Mouse (Mus musculus) kidney, postnatal 14 days (tissue): ENCODE results near the gene Agfg2.
"Not testable (repeated sequence)": the region's sequence is repeated elsewhere in the genome, so short reads cannot be mapped to it uniquely, and the experiment has no call there.

Experiments
- DNase-seq: peaks from one replicate; pipeline ENCODE4 v3.0.0; 2022; ENCODE audit warnings: mixed read lengths

The Agfg2 gene

GRCm38 (mm10) chr5:137642886-137643285 lies 41.6 kb downstream of the Agfg2 start:
- DNase-seq: no peak

GRCm38 (mm10) chr5:137641054-137641453 lies 43.5 kb downstream of the Agfg2 start, which contains the start of gene Sap25:
Gene Sap25 (plus strand): TSS chr5:137641334.
- DNase-seq: no peak

- DNase-seq: no peak
Observed at GRCm38 (mm10) chr5:137639472-137639871, 45.1 kb downstream of the Agfg2 start.

- no peak for DNase-seq
Observed at GRCm38 (mm10) chr5:137633397-137634084, 51.0 kb downstream of the Agfg2 start.

DNA sequence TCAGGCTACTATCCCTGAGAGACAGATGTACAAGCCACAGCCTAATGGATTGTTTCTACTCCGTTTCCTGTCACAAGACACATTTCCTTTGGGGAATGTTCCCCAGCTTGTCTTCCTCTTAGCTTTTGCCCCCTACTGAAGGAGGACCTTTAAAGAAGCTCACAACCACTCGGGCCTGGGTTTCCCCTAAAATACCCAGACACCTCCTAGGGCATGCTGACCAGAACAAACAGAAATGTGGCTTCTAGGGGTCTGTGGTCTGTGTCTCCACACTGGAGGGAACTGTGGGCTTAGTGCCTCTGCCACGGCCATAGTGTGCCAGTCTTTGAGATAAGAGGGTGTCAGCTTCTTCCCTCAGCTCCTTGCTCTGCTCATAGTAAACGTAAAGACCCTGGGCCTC lies 52.9 kb downstream of the Agfg2 start:
- no peak for DNase-seq

GRCm38 (mm10) chr5:137631171-137631570 lies 53.4 kb downstream of the Agfg2 start:
- peak; percentile 43 for DNase-seq

GRCm38 (mm10) chr5:137630602-137631001 lies 53.9 kb downstream of the Agfg2 start:
- DNase-seq: peak; percentile 83

GRCm38 (mm10) chr5:137629906-137630545 lies 54.5 kb downstream of the Agfg2 start:
- peak; percentile 82 for DNase-seq

DNA sequence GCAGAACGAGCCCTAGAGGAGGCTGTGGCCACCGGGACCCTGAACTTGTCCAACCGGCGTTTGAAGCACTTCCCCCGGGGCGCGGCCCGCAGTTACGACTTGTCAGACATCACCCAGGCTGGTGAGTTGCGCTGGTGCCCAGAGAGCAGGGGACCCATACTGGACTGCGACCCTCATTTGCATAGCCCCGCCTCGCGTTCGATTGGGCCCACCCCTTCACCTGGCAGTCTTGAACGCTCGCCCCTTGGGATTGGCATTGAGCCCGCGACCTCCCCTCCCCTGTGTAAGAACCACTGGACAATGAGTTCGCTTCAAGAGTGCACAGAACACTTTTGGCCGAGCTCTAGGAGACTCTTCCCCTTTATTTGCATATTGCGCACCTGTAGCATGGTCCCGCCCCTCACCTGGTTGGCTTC lies 55.2 kb downstream of the Agfg2 start:
- peak; percentile 89 for DNase-seq

DNA sequence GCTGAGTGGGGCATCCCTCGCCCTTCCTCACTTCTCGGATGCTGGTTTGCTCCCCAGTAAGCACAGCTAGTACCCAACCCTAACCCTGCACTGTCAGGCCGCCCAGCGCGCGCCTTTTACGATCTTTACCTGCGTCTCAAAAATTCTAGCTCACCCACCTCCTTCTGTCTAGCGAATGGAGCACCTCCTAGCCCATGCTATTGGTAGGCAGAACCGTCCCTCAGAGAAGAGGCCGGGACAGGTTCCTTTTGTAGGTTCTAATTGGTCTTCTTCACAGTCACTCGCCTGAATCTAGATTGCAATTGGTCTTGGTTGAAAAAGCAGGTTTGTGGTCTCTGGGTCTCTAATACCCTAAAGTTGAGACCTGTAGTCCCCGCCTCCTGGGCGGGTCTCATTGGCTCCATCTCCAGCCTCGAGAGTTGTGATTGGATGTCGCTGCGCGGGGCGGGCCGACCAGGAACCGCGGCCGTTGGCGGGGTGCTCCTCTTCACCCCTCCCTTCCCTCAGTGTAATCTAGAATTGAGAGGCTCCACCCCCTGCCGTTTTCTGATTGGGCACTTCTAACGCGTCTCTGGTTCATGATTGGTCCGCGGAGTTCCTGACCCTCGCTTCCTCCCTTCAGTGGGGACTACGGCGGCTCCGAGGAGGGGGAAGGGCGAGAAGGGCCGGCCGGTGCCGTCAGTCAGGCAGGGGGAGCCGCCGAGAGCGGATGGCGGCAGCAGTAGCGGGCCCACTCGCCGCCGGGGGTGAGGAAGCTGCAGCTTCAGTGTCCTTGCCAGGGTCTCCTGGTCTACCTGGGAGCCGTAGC lies 55.8 kb downstream of the Agfg2 start, which contains the start of the genes Fbxo24, Lrch4 and Gm20605:
Gene Fbxo24 (minus strand): TSS at position 505 of the 808 bp plus-strand sequence.
Gene Lrch4 (plus strand): TSS at position 624 of the 808 bp plus-strand sequence.
Gene Gm20605 (plus strand): TSS at position 678 of the 808 bp plus-strand sequence.
- DNase-seq: peak; percentile 100

DNA sequence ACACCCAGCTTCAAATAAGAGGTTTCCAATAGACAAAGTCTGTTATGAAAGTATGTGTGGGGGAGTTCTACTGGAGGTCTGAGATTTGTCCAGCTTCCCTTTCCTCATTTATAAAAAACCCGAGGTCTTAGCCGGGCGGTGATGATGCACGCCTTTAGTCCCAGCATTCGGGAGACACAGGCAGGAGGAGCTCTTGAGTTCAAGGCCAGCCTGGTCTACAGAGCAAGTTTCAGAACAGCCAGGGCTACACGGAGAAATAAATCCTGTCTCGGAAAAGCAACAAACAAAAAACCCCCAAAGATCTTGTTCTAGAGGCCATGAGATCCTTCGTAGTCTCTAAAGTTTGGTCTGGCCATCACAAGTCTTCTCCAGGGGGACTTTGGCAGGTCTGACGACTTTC lies 56.5 kb downstream of the Agfg2 start:
- peak; percentile 54 for DNase-seq

GRCm38 (mm10) chr5:137623937-137624530 lies 60.5 kb downstream of the Agfg2 start:
- DNase-seq: no peak

GRCm38 (mm10) chr5:137615347-137615746 lies 69.2 kb downstream of the Agfg2 start:
- no peak for DNase-seq

DNA sequence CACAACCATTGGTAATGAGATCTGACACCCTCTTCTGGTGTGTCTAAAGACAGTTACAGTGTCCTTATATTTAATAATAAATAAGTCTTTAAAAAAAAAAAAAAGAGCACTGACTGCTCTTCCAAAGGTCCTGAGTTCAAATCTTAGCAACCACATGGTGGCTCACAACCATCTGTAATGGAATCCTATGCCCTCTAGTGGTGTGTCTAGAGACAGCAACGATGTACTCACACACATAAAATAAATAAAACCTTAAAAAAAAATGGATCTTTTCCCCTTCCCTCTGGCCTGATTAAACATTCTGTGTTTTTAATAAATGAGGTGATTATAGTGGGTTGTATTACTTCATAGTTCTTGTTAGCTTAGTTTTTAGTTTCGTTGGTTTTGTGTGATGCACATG lies 69.6 kb downstream of the Agfg2 start:
- DNase-seq: not testable (repeated sequence)

GRCm38 (mm10) chr5:137613550-137613949 lies 71.0 kb downstream of the Agfg2 start, which contains the start of gene Pcolce:
Gene Pcolce (minus strand): TSS chr5:137613784.
- no peak for DNase-seq

DNA sequence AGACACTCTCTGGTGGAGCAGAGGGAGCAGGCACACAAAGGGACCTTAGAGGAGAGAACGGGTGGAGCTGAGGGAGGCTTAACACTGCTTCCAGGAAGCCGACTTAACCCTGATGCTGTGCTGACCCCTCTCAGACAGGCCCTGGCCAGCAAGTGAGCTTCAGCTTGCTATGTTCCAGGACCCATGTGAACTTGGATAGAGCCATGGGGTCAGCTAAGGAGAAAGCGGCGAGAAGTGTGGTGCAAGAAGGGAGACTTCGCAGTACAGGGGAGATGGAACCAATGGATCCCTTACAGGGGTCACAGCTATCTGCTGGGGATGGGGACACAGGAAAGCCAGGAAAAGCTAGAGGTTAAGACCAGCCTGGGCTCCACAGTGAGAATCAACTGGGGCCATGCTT lies 71.5 kb downstream of the Agfg2 start:
- no peak for DNase-seq

GRCm38 (mm10) chr5:137611245-137611602 lies 73.3 kb downstream of the Agfg2 start:
- peak; percentile 70 for DNase-seq

- peak; percentile 88 for DNase-seq
Observed at GRCm38 (mm10) chr5:137610548-137611244, 73.8 kb downstream of the Agfg2 start.

DNA sequence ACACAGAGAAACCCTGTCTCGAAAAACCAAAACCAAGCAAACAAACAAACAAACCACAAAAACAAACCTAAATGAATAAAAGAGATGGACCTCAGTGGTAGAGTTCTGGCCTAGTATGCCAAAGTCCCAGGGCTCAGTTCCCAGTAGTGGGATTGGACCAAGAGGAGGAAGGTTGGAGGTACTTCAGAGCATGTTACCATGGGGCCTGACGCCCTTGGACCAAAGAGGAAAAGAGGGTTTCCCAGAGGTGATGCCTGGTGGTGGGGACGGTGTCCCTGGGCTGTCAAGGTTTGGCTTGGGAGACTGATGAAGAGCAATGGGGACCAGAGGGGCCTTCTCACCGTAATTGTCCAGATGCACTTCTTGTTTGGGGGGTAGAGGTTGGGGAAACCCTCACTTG lies 74.5 kb downstream of the Agfg2 start:
- no peak for DNase-seq

DNA sequence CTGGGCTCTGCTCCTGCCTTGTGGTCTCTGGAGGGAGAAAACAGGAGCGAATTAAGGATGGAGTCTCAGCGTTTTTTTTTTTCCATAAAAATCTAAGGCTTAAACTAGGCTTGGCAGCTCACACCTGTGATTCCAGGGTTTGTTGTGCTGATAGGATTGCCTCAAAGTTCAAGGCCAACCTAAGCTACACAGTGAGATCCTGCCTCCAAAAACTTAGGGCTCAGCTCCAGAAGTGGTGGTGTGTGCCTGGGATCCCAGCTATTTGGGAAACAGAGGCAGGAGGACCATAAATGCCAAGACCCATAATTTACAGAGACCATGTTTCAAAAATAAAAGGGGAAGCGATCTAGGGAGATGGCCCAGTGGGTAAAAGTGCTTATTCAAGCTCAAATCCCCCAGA lies 75.2 kb downstream of the Agfg2 start:
- no peak for DNase-seq

GRCm38 (mm10) chr5:137608654-137609190 lies 75.8 kb downstream of the Agfg2 start:
- DNase-seq: no peak
